Mouse (Mus musculus) cerebellum, adult 11 months (tissue): ENCODE results near the gene Foxp1.

Experiments used
- DNase-seq: peaks from one replicate; pipeline ENCODE4 v3.0.0; 2022

Gene Foxp1

DNA sequence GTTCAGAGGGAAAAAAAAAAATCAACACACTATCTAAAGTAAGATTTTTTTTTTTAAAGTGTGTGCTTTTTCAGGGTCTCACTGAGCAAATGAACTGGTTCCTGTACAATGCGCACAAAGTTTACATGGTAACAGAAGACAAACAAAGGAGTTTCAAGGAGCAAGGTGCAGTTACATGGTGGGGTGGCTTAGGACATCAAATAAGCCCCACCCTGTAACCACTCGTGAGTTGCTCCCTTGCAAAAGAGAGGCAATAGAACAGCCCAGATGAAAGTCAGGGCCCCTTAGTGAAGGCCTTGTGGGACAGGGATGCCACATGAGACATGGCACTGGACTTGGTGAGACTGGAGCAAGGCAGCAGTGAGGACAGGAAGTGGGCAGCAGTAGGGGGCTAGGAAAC, 353.8 kb downstream of the Foxp1 start:
- no peak for DNase-seq

DNA sequence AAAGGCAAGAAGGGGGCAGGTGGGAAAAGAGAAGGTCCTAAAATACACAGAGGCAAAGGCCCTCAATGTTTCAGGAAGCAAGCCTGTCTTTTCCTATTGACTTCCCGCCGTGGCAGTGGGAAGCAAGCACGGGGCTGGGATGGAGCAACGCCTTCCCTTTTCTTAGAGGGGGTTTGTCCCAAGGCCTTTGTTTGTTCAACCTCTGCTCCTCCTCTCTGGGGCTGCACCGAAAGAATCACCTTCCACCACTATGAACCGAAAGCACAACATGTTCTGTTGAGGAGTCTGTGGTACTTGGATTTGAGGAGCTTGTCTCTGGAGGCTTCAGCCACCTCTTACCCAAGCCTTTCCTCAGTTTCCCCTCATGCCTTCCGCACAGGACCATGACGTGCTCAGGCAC, 355.5 kb downstream of the Foxp1 start:
- DNase-seq = no peak

DNA sequence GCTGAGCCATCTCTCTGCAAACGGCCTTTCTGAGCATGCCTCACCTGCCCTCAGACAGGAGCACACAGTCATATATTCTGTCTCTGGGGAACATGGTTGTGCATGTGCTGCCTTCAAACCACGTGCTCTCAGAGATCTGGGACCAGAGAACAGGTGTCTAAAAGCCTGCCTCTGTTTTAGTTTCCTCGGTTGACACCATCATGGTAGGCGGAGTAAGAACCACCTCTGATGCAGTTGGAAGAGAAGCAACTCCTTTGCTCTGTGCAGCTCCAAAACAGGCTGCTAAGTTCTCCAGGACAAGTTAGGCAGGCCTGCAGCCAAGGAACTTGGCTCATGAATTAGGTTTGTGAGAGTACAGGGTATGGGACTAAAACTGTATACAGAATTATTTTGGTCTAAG, 356.4 kb downstream of the Foxp1 start:
- DNase-seq = no peak

DNA sequence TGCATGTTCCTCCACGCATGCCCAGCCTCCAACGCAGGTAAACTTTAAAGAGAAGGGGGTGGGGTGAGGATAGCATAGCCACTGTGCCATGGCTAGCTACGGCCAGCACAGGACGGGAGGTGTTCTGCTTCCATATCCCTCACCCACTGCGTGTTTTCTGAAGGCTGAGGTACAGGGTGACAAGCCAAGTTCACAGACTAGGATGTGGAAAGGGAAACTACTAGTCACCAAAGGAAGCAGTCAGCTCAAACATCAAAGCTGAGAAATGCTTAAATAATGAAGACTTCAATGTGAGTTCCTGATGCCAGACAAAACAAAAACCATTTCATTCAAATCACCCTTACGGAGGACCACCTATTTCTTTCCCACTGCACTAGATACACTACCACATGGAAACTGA, 357.8 kb downstream of the Foxp1 start:
- DNase-seq = no peak

DNA sequence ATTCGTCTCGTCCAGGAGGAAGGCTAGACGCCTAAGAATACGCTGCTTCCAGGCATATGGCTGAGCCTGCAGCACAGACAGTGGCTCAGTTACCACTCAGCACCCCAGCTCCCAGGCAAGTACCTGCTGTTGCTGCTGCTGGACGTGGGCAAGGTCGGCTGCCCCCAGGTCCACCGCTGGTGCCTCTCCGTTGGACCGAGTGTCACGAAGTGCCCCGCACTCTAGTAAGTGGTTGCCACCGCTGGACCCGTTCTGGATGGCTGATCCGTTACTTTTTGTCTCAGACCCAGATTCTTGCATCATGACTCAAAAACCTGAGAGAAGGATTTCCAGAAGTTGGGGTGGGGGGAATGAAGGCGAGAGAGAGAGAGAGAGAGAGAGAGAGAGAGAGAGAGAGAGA, 359.8 kb downstream of the Foxp1 start:
- DNase-seq = no peak

DNA sequence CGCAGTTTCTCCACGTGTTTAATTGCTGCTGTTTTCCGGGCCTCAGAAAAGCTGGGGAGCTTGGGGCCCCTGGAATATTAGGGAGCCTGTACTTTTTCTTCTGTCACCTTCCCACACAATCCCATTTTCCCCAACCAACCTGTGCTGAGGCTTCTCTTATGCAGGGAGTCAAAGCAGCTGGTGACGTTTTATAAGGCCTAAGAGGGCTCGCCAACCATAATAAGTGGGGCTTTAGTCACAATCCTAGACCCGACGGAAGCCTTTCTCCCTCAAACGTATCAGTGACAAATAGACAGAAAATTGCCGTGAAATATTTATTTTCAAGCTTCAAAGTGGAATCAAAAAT, 362.2 kb downstream of the Foxp1 start:
- DNase-seq = no peak

DNA sequence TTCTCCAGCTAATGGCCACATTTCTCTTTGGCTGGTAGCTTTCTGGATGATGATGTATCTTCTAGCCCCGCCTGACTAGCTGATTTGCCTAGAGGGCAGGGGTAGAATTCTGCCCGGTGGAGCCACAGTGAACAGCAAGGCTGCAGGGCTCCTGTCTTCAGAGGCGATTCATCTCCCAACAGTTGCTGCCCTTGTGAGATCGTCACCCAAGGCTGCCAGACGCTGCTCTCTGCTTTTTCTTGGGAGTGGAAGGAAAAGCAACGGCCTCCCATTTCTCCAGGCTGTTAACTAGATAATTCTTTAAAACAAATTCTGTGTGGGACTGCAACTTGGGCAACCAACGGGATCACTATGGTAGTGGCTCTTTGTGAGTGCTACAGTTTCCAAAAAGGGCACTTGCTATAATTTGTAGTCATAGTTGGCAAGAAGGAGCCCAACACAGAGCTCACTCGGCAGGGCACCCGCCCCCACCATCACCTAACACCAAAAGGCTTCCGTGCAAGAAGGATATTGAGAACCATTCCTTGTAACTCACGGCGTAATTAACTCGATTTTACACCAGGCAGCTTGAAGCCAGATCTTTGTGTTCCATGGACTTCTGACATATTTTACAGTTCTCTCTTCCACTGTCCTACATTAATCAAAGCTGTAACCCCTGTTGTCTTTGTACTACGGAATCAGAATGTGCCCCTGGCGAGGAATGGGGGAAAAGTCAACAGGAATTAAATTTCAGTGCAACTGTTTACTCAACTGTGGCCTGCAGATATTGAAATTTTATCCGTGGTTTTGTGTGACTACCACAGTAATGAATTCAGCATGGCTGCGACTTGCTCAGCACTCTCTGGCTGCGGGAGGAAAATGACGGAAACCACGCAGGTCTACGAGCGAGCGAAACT, 362.8 kb downstream of the Foxp1 start:
- DNase-seq = no peak

DNA sequence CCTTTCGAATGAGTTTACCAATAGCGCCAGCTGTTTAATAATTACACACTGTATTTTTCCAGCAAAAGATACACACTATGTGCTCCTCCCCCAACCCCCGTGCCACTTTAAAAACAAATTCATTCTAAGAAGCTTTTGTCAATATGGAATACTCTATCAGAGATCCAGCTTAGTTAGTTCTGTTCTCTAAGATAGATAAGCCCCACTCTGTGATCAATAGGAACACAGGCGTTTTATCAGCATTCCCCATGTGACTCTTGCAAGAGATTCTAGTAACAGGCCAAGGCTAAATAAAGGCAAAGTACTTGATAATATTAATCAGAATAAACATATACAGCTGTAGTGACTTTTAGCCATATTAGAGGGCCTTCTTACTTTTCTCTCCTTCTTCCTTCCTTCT, 368.8 kb downstream of the Foxp1 start:
- no peak for DNase-seq

DNA sequence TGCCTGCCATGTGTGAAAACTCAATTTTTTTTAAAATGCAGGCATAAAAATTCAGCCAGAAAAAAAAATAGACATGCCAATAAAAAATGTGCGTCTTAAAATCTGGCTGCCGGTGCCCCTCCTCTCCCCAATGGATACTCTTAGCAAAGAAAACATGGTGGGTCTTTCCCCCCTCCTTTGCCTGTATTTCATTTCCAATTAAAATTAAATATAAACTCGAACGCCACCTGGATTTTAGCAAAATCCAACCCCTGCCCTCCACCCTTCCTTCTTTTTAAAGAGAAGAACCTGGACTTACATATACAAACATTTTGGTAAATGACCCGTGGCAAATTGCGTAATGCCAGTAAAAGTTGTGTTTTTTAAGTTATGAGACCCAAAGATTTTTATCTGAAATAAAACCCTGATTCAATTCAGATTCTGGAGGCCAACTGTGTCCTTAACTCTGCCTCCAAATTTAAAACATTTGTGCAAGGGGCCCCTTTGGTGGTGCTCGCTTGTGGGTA, 376.1 kb downstream of the Foxp1 start:
- DNase-seq = no peak

DNA sequence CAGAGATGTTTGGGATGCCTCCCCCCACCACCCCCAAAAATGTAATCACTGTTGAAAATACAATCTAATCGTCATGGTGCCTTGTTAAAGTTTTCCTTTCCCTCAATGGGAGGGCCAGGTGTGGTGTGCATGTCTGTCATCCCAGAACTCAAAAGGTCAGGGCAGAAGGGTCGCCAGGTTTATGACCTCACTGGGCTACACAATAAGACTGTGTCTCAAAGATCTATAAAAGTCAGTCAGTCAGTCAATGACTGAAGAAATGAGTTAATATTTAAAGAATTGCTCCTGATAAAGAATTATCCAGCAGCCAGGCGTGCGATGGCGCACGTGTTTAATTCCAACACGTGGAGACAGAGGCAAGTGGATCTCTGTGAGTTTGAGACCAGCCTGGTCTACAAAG, 377.5 kb downstream of the Foxp1 start:
- no peak for DNase-seq

DNA sequence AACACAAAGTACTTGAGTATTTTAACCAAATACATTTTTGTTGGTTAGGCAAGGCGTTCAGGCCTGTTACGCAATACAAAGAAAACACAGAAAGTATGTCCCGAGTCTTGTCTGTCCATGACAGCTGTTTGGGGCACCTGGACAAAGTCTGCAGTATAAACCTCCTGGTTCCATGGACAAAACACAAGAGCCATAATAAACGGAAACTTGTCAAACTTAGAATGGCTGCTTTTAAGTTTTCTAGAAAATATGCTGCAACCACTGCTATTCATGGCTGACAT, 378.8 kb downstream of the Foxp1 start:
- no peak for DNase-seq

DNA sequence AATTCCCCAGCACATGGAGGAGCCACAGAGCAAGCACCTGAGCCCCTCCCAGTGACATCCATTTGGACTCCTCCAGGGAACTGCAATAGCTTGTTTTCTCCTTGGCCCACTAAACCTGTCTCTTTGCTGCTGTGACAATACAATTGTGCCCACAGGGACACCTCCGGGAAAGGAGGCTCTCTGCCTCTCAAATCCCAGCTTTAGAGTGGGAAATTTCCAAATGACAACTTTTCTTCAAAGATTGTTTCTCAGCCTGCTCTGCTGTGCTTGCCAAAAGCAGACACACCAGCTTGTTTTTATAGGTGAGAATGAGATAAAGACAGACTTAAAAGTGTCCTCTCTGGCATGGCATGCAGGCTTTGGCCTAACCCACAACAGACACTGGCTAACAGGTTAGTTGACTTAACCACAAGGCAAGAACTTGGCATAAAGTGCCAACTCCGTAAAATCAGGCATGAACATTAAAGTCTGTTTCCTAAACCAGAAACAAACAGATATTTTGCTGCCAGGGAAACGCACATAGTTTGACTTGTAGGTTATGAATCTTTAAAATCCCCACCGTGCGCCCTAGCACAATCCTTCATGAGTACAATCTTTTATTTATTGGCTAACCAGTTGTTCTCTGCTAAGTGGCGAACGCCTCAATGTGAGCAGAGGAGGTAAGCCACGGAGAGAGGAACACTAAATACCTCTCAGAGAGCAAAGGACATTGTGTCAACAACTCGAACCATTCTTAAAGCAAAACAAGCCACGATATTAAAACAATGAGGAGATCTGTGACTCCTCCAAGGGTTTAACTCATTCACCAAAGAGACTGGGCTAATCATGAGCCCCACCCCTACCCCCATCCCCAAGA, 379.4 kb downstream of the Foxp1 start:
- no peak for DNase-seq

DNA sequence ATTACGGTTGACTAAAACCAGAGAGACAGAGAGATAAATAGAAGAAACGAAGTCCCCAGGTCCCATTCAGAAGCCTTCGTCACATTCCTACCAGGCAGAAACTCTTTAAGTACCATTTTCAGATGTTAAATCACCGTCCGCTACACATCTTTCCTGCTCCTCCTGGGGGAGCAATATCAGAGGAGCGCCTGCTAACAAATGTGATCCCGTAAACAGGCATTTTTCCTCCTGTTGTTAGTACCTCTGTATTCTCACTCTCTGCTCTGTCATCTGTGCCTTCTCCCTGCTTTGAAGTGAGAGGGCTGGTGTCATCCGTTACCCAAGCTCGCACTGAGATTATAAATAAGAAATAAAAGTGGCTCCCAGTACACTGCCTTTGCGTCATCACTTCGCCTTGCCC, 384.5 kb downstream of the Foxp1 start:
- no peak for DNase-seq

DNA sequence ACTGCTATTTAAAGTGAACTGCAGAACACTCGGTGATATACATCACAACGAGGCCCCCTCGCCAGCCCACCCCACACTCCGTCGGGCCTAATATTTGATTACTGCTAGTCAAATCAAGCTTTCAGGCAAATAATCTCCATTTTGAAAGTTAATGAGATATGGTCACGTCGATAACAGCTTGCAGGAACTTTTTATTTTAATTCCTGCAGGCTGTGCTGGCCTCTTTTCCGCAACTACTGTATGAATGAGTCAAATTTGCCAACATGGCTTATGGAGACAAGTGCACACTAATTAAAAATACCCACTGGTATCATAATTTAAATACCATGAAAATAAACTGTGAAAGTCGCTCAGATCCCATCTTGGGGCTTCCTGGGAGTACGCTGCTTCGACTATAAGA, 385.4 kb downstream of the Foxp1 start:
- no peak for DNase-seq

DNA sequence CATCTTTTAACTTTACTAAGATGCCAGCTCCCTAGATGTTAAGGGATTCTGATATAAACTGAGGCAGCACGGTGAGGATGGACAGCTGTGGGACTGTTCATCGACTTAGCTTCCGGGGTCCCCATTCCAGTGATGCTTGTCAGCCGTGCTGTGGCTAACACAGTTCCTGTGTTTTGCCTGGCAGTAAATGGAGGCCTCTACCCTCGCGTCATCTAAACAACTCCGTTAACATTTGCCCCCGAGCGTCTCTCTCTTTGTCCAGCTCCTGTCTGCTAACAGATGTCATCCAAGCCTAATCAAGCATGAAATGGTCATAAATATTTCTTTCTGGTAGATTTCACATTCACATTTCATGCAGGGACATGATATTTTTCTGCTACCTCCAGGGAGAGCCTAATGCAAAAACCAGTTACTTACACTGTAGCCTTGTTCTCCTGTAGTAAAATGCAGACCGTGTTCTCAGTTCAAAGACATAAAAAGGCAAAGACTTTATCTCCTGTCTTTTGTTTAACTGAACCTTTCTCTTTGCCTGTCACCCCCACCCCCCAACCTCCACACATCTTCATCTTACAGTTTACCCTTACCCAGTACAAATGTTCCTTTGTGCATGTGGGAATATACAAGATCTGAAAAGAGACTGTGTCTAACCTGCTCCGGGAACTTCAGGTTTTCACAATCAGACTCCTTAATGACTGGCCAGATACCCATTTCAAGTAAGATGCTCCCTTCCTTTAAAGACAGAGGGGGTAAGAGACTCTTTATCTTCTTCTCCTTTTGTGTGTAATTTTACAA, 386.4 kb downstream of the Foxp1 start:
- no peak for DNase-seq

DNA sequence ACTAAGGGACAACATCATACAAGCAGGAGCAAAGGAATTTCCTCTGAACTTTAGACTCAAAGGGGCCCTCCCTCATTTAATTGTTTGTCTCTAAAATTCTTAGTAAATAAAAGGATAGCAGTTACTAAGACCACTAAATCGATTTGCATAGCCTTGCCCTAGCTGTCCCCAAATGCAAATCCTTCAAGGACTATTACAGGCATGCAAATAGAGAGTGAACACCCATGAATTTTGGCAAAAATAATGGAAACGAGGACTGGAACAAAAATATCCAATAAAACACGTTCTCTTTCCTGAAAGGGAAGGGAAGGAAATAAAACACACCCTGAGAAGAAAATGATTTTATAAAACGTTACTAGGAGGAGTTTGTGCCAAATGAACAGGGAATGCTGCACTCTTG, 390.7 kb downstream of the Foxp1 start:
- DNase-seq = no peak

DNA sequence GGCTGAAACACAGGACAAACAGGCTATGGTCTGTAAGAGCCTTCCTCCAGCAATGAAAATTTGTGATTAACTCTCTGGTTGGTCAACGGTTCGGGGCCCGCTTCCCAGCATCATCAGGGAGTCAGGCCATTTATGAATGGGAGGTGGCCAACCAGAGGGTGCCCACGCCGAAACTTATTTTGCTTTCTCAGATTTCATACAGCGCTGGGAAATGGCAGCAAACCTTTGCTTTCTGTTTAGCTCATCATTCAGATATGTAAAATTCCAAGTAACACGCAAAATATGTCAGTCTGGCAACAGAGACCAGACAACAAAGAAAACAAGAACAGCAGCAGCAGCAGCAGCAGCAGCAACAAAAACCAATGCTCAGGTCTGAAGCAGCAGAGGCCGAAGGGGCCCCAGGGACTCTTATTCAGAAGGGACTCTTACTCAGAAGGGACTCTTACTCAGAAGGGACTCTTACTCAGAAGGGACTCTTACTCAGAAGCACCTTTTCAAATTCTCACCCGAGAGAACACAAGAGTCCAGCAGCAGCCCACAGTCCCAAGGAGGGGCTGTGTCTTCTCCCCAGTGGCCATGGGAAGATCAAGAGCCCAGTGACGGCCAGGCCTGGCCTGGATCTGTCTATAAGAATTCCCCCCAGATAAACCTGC, 391.6 kb downstream of the Foxp1 start:
- no peak for DNase-seq

DNA sequence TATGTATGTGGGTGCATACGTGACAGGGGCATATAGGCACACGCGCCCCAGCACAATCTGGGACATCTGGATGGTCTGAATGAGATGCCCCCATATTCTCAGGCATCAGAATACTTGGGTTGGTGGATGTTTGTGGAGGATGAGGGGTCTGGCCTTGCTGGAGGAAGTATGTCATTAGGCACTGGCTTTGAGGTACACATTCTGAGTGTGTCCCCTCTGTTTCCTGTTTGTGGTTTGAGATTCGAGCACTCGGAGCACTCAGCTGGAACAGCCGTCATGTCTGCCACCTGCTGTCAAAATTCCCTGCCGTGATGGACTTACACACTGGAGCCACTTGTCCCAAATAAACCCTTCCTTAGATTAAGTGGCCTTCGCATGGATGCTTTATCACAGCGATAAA, 395.8 kb downstream of the Foxp1 start:
- DNase-seq = no peak

DNA sequence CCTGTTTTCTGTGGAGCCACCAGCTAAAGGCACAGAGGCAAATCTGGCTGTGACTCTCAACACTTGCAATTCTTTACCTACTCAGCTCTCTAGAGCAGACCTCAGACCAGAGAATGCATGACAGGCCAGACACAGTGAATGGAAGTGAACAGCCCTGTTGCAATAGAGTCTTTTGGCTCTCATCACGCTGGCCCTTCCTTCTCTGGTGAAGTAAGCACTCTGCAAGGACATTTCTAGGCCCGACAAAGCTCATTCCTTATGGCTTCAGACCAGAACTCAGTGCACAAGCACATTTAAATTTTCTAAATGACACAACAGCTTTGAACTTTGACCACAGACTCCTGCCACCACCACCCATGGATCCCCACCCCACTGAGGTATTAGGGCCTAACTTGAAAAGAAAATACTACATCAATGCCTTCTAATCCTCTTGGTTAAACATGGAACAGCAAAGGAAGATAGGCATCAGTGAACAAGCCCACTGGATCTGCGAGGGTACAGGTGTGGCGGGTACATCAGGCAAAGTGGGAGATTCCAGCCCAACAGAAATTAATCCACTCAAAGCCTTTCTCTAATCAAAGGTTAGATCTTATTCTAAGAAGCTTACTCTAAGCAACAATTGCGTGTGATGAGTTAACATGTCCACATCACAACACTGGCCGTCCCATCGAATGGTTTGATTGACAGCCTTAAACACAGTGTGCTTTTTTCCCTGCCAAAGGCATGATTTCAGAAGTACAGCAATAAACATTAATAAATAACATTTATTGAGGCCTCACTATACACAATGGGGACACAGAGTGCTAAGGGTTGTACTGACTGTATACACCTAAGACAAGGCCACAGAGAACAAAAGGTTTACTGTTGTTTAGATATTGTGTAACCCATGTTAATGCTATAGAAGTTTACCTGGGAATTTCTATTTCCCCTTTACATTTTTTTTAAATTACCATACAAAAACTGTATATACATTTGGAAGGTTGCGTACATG, 401.4 kb downstream of the Foxp1 start:
- no peak for DNase-seq

DNA sequence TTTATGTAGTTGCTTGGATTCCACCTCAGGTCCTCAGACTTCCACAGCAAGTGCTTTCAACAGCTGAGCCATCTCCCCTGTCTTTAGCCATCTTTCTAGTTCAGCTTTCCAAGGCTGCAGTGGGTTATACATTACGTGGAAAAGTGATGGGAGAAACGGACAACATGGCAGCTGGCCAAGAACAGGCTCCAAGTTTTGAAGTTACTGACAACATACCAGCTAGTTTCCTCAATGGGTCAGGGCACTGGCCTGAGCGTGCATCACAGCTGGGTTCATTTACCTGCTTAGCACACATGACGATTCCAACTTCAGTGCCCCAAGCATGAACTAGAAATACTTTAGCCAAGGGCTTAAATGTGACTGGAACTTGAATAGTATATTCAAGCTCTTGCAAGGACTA, 404.0 kb downstream of the Foxp1 start:
- DNase-seq = no peak

DNA sequence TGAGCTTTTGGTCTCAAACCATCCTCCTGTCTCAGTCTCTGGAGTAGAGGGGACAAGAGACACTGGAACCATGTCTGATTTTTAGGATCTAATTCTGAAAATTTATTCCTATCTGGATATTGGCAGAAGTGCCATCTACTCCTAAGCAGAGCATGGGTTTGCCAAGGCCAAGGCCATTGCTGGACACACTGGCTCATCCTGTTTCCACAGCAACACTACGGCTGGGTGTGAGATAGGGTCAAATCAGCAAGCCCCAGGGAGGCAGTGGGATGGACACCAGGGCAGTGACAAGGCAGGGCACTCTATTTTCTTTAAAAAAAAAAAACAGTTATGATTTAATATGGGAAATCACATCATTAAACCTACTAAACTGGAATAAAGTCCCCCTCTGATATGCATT, 405.1 kb downstream of the Foxp1 start:
- DNase-seq = no peak

DNA sequence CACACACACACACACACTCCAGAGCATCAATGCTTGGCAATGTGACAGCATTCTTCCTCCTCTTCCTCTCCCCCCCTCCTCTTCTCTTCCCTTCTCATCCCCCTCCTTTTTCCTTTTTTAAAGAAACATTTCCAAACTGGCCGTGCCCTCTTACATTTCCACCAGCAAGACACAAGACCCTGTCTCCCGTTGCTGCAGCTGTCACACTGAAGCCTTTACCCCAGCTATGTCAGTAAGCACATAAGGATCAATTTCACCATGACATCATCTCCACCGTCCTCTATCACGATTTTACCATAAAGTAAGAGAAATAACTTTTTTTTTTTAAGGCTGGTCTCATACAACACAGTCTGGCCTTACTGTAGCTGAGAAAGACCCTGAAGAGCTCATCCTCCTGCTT, 410.7 kb downstream of the Foxp1 start:
- no peak for DNase-seq
